Mouse (Mus musculus): ENCODE results near the gene Mapk11. TPM values are rescaled to one million over a fixed set of nuclear protein-coding genes. Genes with fewer than 3 reads are reported as not detected.

Mapk11 gene
- polyA plus RNA-seq, 1 experiment from 2014 or later, result 24.9 TPM

DNA sequence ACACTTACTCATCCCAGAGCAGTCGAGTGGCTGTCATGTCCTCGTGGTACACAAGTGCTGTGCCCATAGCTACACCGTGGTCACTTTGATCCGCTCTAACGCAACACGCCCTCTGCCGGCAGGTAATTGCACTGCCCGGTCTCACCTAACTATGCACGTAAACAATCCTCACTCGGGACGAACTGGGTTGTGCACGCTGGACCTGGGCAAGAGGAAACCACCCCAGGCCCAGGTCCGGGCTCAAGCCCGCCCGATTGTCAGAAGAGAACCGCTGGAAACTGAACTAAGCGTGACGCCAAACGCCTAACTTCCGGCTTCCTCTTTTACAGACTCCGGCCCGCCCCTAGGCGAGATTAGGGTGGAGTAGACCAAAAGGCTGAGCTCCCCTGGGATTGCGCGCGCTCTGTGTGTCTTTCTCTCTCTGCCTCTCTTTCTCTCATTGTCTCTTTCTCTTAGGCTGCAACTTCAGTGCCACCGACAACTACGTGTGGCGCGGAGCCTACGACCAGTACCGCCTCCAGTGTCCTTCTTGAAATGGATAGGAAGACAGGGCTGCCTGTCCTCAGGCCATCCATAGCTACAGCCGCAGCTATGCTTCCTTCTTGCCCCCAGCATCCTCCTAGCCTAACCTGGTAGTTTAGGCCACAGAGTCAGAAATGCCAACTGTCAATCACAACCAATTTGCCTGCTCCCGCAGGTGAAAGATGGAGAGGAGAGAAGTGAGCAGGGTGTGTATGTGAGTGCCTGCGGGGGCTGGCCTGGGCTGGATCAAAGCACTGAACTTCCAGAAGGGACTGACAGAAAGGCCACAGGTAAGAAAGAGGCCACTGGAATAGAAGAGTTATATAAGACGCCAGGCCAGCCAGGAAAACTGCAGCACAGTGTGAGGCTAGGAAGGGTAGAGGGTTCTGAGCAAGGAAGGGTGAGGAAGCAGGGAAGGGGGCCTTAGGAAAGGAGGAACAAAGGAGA, 20.8 kb downstream of the Mapk11 start, which contains the start of gene Hdac10:
Hdac10 (minus strand) TSS at position 319 of the 969 bp plus-strand sequence.
- H3K4me3 ChIP-seq (ENCODE audit: low read depth, low read length), result peak within 1 kb of the TSS; percentile 56
- H3K9me3 ChIP-seq (ENCODE audit: control insufficient read depth, low read length), result no peaks in the 10 kb centered on the region
- H3K36me3 ChIP-seq (ENCODE audit: control insufficient read depth, insufficient read depth, low read length), result no peaks in the 10 kb centered on the region; the same call in 1 of the 2 replicates
- 4% methylated on average over 36 of the region's 36 CpGs for WGBS
- H3K27ac ChIP-seq (ENCODE audit: low read depth, low read length), result peak within 1 kb of the TSS; percentile 77
- peak within 1 kb of the TSS; percentile 73 for H3K4me2 ChIP-seq (ENCODE audit: low read depth, low read length)
- no peaks in the 10 kb centered on the region for H3K27me3 ChIP-seq (ENCODE audit: control insufficient read depth, insufficient read depth, low read length)
- peaks cover 20% of the 10 kb centered on the region for H3K4me1 ChIP-seq (ENCODE audit: control insufficient read depth, insufficient read depth, low read length)
- peak; percentile 83 for ATAC-seq (ENCODE audit: low read depth)
- peak within 1 kb of the TSS; percentile 63 for H3K9ac ChIP-seq (replicated peaks; ENCODE audit: low read depth, low read length)

DNA sequence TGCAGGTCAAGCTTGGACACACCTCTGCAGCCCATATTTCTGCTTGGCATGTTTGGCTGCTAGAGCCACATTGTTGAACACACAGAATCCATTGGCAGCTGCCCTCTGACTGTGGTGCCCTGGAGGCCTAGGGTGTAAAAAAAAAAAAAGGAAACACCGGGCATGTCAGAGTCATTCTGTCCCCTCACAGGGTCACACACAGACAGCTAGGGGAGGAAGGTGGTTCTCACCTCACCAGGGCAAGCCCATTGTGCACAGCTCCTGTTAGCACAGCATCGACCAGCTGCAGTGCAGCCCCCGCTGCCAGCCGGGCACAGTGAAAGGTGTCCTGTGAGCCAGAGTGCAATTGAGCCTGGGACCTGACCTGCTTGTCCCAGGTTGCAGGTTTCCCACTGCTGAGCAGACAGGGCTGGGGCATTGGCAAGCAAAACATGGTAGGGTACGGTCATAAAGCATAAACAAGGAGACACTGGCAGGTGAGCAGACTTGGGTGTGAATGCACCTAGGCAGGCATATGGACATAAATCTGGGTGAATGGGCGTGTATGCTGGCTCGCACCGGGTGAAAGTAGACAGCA, 22.0 kb downstream of the Mapk11 start:
- no peak for ATAC-seq (ENCODE audit: low read depth)
- H3K9me3 ChIP-seq (ENCODE audit: control insufficient read depth, low read length), result no peaks in the 10 kb centered on the region
- peak overlapping the region; percentile 63; the same call in 1 of the 2 replicates for H3K9ac ChIP-seq (replicated peaks; ENCODE audit: low read depth, low read length)
- peaks cover 24% of the 10 kb centered on the region for H3K4me1 ChIP-seq (ENCODE audit: control insufficient read depth, insufficient read depth, low read length)
- no peaks in the 10 kb centered on the region; the same call in 1 of the 2 replicates for H3K36me3 ChIP-seq (ENCODE audit: control insufficient read depth, insufficient read depth, low read length)
- 75% methylated on average over 8 of the region's 8 CpGs for WGBS
- peak overlapping the region; percentile 73 for H3K4me2 ChIP-seq (ENCODE audit: low read depth, low read length)
- H3K27me3 ChIP-seq (ENCODE audit: control insufficient read depth, insufficient read depth, low read length), result no peaks in the 10 kb centered on the region
- peak overlapping the region; percentile 56 for H3K4me3 ChIP-seq (ENCODE audit: low read depth, low read length)
- H3K27ac ChIP-seq (ENCODE audit: low read depth, low read length), result no peak overlapping the region

DNA sequence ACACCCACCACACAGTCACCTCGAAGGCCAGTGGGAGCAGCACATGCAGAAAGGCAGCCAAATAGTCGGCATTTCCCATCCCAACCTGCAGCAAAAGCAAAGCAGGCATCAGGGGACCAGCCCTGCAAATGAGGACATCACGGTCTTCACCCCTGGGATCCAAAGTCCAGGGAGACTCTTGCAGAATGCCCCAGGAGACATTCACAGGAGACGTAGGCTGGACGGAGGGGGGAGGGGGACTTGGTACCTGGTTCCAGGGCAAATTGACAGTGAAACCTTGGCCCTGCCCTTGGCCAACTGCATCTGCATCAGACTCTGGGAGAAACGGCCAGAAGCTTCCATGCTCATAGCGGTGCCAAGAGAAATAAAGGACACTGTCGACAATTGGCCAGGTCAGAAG, 22.8 kb downstream of the Mapk11 start:
- no peak overlapping the region for H3K4me2 ChIP-seq (ENCODE audit: low read depth, low read length)
- H3K4me1 ChIP-seq (ENCODE audit: control insufficient read depth, insufficient read depth, low read length), result peaks cover 32% of the 10 kb centered on the region
- H3K9ac ChIP-seq (replicated peaks; ENCODE audit: low read depth, low read length), result no peak overlapping the region
- no peak overlapping the region for H3K27ac ChIP-seq (ENCODE audit: low read depth, low read length)
- ATAC-seq (ENCODE audit: low read depth), result no peak
- H3K4me3 ChIP-seq (ENCODE audit: low read depth, low read length), result no peak overlapping the region
- WGBS, result 86% methylated on average over 8 of the region's 8 CpGs
- H3K27me3 ChIP-seq (ENCODE audit: control insufficient read depth, insufficient read depth, low read length), result no peaks in the 10 kb centered on the region
- H3K9me3 ChIP-seq (ENCODE audit: control insufficient read depth, low read length), result no peaks in the 10 kb centered on the region
- H3K36me3 ChIP-seq (ENCODE audit: control insufficient read depth, insufficient read depth, low read length), result no peaks in the 10 kb centered on the region; the same call in 1 of the 2 replicates

DNA sequence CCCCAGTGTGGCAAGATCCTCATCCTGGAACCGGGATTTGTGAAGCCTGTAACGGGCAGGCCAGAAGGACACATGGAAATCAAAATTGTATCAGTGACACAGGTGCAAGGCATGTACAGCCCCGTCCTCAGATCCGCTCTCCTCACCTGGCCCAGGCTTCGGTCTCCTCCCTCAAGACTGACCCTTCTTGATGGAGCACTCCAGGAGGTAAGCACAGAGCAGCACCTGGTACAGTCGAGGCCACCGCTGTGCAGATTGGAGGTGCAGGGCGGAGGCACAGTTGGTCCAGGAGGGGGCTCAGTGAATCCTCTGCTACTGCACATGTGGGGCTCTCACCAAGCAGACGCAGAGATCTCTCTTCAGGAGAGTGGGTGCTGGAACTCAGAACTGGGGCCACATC, 24.1 kb downstream of the Mapk11 start:
- Histone ChIP-seq H3K27ac (ENCODE audit: low read depth, low read length) (no peak overlapping the region), H3K4me3 (ENCODE audit: low read depth, low read length) (no peak overlapping the region), H3K4me2 (ENCODE audit: low read depth, low read length) (no peak overlapping the region), H3K4me1 (ENCODE audit: control insufficient read depth, insufficient read depth, low read length) (peaks cover 45% of the 10 kb centered on the region), H3K27me3 (ENCODE audit: control insufficient read depth, insufficient read depth, low read length) (no peaks in the 10 kb centered on the region), H3K9me3 (ENCODE audit: control insufficient read depth, low read length) (no peaks in the 10 kb centered on the region), H3K36me3 (ENCODE audit: control insufficient read depth, insufficient read depth, low read length) (no peaks in the 10 kb centered on the region; the same call in 1 of the 2 replicates), H3K9ac (replicated peaks; ENCODE audit: low read depth, low read length) (no peak overlapping the region)
- no peak for ATAC-seq (ENCODE audit: low read depth)
- 97% methylated on average over 9 of the region's 9 CpGs for WGBS

DNA sequence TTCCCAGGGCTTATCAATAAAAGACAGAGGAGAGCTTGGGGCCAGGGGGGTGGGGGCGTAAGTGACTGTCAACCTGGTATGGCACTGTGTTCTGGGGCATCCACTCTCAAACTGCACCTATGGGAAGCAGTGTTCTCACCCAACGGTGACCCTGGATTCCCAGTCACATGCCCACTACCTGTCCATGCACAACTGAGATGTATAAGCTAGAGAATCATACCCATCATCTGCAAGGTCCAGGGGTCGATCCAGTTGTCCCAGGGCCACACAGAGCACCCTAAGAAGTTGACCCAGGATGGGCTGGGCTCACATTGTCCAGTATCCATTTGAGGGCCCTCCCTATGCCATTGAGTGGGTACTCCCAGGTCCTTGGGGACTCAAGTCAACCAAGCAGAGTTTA, 25.1 kb downstream of the Mapk11 start:
- Histone ChIP-seq H3K4me2 (ENCODE audit: low read depth, low read length) (no peak overlapping the region), H3K9ac (replicated peaks; ENCODE audit: low read depth, low read length) (no peak overlapping the region)

DNA sequence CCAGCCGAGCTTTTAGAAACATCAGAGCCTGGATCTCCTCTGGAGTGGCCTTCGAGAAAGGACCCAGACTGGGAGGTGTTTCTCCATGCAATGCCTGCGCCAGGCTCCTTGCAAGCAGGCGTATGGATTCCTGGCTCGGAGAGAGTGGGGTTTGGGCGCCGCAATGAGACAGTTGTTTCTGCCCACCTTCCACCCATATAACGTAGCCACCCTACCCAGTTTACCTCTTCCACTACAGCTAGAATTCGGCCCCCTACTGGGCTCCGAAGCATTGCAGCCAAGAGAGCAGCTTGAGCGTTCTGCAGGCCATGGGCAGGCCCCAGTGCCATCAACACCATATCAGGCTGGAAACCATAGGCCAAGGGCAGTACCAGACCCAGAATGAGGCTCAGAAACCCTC, 25.8 kb downstream of the Mapk11 start:
- H3K9me3 ChIP-seq (ENCODE audit: control insufficient read depth, low read length), result no peaks in the 10 kb centered on the region
- H3K27me3 ChIP-seq (ENCODE audit: control insufficient read depth, insufficient read depth, low read length), result no peaks in the 10 kb centered on the region
- 30% methylated on average over 11 of the region's 11 CpGs for WGBS
- H3K4me3 ChIP-seq (ENCODE audit: low read depth, low read length), result peak overlapping the region; percentile 87
- peak overlapping the region; percentile 72 for H3K9ac ChIP-seq (replicated peaks; ENCODE audit: low read depth, low read length)
- H3K27ac ChIP-seq (ENCODE audit: low read depth, low read length), result peak overlapping the region; percentile 73
- H3K4me2 ChIP-seq (ENCODE audit: low read depth, low read length), result peak overlapping the region; percentile 84
- H3K4me1 ChIP-seq (ENCODE audit: control insufficient read depth, insufficient read depth, low read length), result peaks cover 51% of the 10 kb centered on the region
- peak; percentile 6; the same call in 1 of the 2 replicates for ATAC-seq (ENCODE audit: low read depth)
- H3K36me3 ChIP-seq (ENCODE audit: control insufficient read depth, insufficient read depth, low read length), result no peaks in the 10 kb centered on the region; the same call in 1 of the 2 replicates

More for the DNA sequence above, 25.1 kb downstream of the Mapk11 start:
- WGBS, result 93% methylated on average over 3 of the region's 3 CpGs
- no peaks in the 10 kb centered on the region; the same call in 1 of the 2 replicates for H3K36me3 ChIP-seq (ENCODE audit: control insufficient read depth, insufficient read depth, low read length)
- no peak overlapping the region for H3K4me3 ChIP-seq (ENCODE audit: low read depth, low read length)
- no peak overlapping the region for H3K27ac ChIP-seq (ENCODE audit: low read depth, low read length)
- H3K4me1 ChIP-seq (ENCODE audit: control insufficient read depth, insufficient read depth, low read length), result peaks cover 55% of the 10 kb centered on the region
- H3K27me3 ChIP-seq (ENCODE audit: control insufficient read depth, insufficient read depth, low read length), result no peaks in the 10 kb centered on the region
- H3K9me3 ChIP-seq (ENCODE audit: control insufficient read depth, low read length), result no peaks in the 10 kb centered on the region
- no peak for ATAC-seq (ENCODE audit: low read depth)

DNA sequence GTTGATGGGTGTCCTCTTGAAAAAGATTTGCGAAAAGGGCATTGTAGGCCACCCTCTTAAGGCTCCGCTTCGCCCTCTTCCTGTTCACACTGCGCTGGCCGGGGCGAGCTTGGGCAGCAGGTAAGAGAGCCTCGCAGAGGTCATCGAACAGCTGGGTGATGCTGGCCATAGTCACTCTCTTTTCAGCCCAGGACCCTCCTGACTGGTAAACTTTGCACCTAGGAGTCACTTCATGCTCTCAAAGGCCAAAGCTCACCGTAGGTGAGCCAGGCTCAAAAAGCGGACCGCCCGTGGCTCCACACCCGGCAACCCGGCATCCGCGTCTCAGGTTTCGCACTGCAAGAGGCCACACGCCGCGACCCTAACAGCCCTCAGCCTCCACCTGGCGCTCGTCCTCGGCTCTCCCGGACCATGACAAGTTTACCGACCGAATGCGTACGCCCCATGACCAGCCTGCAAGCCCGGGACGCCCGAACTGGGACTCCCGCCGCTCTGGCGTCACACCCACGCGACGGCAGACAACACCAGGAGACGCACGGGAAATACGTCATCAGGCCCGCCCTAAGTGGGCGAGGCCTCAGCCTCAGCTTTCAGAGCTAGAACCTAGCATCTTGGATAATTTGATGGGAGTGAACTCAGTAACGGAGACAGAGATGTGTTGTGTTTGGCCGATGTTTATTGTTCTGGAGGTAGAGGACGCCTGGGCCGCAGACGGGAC, 26.6 kb downstream of the Mapk11 start, which contains the start of gene Tubgcp6:
Tubgcp6 (minus strand) TSS at position 464 of the 718 bp plus-strand sequence.
- peak; percentile 81 for ATAC-seq (ENCODE audit: low read depth)
- WGBS, result under 1% methylated on average over 47 of the region's 47 CpGs

DNA sequence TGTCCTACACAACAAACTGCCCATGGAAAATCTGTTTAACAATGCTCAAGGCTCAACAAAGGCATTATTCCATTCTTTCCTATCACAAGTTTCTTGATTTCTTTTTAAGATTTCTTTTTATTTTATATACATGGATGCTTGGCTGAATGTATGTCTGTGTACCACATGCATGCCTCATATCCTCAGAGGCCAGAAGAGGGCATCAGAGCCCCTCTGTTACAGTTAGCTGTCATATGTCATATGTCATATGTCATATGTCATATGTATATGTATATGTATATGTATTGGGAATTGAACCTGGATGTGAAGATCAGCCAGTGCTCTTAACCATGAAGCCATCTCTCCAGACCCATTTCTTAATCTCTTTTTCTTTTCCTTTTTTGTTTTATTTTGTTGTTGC, 31.4 kb downstream of the Mapk11 start:
- Histone ChIP-seq H3K4me1 (ENCODE audit: control insufficient read depth, insufficient read depth, low read length) (peaks cover 31% of the 10 kb centered on the region), H3K9me3 (ENCODE audit: control insufficient read depth, low read length) (no peaks in the 10 kb centered on the region), H3K27ac (ENCODE audit: low read depth, low read length) (no peak overlapping the region), H3K36me3 (ENCODE audit: control insufficient read depth, insufficient read depth, low read length) (peaks cover 23% of the 10 kb centered on the region; the same call in 1 of the 2 replicates), H3K4me3 (ENCODE audit: low read depth, low read length) (no peak overlapping the region), H3K9ac (replicated peaks; ENCODE audit: low read depth, low read length) (no peak overlapping the region), H3K27me3 (ENCODE audit: control insufficient read depth, insufficient read depth, low read length) (no peaks in the 10 kb centered on the region), H3K4me2 (ENCODE audit: low read depth, low read length) (no peak overlapping the region)
- ATAC-seq (ENCODE audit: low read depth), result no peak

More for the DNA sequence above, 26.6 kb downstream of the Mapk11 start, which contains the start of gene Tubgcp6:
- Histone ChIP-seq H3K4me1 (ENCODE audit: control insufficient read depth, insufficient read depth, low read length) (peaks cover 47% of the 10 kb centered on the region), H3K4me2 (ENCODE audit: low read depth, low read length) (peak within 1 kb of the TSS; percentile 84), H3K27ac (ENCODE audit: low read depth, low read length) (peak within 1 kb of the TSS; percentile 73), H3K36me3 (ENCODE audit: control insufficient read depth, insufficient read depth, low read length) (no peaks in the 10 kb centered on the region; the same call in 1 of the 2 replicates), H3K27me3 (ENCODE audit: control insufficient read depth, insufficient read depth, low read length) (no peaks in the 10 kb centered on the region), H3K9ac (replicated peaks; ENCODE audit: low read depth, low read length) (peak within 1 kb of the TSS; percentile 72), H3K4me3 (ENCODE audit: low read depth, low read length) (peak within 1 kb of the TSS; percentile 87), H3K9me3 (ENCODE audit: control insufficient read depth, low read length) (no peaks in the 10 kb centered on the region)

All from neural tube, embryonic 14.5 days (tissue).